Mouse (Mus musculus) urinary bladder, postnatal 4 days (tissue): Measurements from ENCODE around the gene Mlxipl.

Source experiments
- DNase-seq, 2 experiments: peaks; one replicate each; pipeline ENCODE4 v3.0.0; 2021 to 2022; ENCODE audit warnings: low spot score in 2 of 2

The Mlxipl gene

DNA sequence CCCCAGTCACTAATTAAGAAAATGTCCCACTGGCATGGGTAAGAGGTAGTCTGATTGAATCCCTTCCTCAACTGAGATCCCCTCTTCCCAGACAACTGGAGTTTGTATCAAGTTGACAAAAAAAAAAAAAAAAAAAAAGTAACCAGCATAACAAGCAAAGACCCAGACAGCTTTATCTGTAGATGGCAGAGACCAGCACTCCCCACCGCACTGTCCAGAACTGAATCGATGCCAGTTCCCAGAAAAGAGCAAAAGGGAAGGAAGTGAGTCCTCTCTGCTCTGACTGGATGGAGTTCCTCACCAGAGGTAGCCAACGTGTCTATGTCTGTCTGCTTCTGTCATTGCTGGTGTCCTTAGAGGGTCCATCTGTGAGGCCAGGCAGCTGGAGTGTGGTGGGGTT, 55.8 kb downstream of the Mlxipl start:
- DNase-seq: no peak

DNA sequence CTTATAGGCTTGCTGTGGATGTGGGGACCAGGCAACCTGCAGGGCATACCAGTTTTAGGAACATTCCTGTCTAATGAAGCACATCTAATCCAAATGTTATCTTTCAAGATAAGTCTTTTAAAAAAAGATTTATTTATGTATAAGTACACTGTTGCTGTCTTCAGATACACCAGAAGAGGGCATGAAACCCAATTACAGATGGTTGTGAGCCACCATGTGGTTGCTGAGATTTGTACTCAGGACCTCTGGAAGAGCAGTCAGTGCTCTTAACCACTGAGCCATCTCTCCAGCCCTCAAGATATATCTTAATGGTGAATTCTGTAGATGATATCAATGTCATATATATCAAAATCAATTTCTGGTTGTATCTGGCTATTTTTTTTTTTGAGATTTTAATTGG, 56.3 kb downstream of the Mlxipl start:
- no peak for DNase-seq

DNA sequence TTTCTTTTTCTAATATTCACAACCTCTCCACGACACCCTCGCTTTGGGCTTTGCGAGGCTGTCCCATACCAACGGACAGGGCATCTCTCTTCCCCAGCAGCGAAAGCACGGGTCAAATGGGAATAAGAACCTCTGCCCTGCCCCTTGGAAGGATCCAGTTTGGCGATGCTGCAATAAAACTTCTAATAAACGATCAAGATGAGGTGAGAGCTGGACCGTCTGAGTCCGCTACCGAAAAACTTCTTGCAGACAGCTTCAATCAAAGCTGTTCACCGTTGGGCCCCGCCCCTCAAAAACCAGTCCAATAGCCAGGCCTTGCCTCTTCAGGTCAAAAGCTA, 59.0 kb downstream of the Mlxipl start:
- DNase-seq: no peak

DNA sequence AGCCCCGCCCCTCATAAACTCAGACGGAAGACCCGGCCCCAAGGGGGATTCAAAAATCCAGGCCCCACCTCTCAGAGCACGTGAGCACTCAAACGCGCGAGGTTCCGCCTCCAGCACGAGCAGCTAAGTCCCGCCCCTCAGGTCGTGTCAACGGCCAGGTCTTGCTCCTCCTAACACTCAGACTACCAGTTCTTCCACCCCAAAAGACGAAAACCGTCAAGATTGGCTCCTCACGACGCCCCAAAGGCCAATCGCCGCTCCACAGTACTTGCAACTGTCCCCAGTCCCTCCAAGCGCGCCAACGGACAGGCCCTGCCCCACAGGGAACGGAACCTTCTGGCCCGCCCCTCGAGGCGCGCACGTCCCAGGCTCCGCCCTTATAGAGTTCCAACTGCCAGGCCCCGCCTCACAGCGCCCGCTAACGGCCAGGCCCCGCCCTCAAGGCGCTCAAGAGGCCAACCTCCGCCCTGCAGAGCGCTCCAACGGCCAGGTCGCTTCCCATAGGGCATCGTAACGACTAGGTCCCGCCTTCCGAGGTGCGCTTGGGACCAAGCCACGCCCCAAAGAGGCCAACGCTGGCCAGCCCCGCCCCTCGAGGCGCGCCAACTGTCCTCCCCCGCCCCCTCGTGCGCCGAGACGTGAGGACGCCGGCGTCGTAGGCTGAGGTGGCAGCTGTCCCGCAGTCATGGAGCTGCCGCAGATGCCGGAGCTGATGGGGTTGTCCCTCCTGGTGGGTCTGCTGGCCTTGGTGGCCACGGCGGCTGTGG, 59.5 kb downstream of the Mlxipl start, which contains the start of gene Tbl2:
TSS of gene Tbl2 (plus strand) at position 605 of the 767 bp plus-strand sequence.
- peak; percentile 99 for DNase-seq

DNA sequence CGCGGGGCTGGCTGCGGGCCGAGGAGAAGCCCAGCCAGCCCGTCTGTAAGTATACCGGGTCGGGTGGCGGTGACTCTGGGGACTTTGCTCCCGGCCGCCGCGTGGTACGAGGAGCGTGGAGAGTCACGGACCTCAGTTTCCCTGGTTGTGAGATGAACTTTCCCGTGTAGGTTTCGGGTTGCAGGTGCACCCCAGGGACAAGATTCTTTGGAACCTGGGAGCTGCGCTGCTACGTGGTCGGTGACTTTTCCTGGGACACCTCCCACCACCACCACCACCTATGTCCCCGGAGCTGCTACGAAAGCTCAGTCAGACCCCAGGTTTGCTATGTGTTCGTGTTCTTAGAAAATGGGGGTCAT, 60.1 kb downstream of the Mlxipl start:
- no peak for DNase-seq

DNA sequence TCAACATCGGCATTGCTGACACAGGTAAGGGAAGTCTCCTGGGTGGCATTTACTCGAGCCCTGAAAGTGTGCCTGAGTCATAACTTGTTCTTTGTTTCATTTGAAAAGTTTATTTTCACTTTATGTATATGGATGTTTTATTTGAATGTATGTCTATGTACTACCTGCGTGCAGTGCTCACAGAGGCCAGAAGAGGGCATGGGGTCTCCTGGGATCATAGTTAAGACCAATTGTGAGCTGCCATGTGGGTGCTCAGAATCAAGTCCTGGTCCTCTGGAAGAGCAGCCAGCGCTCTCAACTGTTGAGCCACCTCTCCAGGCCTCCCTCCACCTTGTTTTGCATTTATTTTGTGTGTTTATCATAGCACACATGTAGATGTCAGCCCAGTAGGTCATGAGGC, 66.8 kb downstream of the Mlxipl start:
- no peak for DNase-seq

DNA sequence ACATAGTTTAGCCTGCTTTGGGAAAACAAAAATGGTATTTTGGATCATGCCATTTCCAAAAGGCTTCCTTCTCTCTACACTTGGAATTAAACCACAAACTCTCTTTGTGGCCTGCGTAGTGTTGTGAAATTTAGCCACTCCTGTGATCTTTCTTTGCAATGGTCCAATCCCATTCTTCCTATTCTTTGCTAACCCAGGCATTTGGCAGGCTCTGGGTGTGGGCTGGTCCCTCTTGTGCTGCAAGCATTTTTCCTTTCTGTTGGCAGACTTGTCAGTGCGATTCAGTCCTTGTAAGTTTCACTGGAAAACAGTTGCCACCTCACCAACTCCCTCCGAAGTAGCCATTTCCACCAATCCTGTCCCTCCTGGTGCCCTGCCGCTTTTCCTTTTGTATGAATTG, 71.5 kb downstream of the Mlxipl start:
- DNase-seq: no peak

DNA sequence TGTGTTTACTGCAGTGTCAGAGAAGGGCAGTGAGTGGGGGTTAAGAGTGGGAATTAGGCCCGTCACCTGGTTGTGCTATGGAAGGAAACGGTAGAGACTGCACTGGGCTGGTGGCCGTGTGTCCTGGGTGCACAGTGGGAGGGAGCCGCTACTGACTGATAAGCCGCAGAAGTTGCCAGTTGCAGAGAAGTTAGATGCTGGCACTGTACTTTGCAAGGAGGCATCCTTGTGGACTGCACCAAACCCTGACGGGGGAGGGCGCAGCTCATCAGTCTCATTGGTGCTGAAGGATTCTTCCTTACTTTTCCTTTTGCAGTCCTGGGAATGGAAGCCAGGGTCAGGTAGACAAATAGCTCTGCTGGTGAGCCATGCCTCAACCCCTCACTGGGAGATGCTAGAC, 72.0 kb downstream of the Mlxipl start:
- no peak for DNase-seq

DNA sequence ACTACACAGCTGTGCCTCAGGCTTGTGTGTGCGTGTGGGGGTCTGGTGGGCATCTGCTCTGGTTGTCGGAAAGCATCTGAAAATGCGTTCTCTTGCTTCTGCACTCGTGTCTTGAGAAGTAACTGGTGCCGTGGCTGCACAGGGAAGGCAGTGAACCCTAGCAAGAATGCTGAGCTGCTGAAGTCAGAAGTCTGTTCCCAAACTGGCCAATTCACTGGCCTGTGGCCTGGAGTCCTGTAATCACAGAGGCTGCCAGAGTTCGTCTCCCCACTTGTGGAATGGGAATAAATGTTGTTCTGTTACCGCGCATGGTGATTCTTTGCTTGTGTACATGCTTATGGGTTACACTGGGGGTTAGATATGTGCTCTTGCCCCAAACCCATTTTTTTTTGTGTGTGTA, 72.7 kb downstream of the Mlxipl start:
- DNase-seq: no peak

DNA sequence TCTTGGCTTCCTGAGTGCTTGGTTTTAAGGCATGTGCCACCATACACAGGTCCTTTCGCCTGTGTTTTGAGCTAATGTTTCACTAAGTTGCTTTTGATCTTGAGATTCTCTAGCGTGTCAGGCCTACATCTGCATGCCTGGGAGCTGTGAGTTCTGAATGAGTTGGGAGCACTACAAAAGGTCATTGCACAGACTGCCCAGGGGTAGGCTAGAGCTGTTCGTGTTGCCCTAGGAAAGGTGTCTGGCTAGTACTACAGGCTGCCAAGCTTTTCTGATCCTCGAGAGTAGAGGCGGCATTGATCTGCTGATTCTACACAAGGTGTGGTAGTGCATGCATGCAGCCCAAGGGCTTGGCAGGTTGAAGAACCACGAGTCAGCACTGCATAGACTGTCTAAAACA, 73.1 kb downstream of the Mlxipl start:
- DNase-seq: no peak

DNA sequence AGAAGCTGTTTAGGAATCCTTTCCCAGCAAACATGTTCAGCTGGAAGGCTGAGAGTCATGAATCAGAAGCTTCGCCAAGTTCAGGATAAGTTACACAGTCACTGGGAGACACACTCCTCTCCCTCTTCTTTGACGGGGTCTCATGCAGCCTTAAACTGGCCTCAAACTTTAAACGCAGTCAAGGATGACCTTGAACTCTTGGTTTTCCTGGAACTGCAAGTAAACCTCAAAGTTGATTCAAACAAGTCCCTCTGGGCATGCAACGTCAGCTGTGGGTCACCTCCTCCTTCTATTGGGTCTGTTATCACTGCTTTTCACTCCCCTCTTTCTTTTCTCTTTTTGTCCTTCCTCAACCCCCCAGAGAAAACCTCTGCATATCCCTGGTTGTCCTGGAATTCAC, 77.2 kb downstream of the Mlxipl start:
- no peak for DNase-seq

DNA sequence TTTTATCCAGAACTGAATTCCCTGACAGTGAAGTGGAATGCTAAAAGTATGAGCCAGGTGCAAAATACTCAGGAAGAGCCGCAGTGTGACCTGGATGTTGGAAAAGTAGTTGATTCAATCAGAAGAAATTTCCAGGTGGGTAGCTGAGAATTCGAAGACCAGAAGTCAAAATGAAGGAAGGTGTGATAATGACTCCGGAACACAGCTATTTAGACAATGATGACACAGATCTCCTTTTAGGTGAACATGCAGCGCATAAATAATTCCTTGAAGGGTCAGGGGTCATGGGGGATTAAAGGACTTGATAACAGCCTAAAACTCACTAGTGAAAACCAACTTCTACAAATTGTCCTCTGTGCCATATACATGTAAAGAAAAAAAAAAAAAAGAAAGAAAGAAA, 77.8 kb downstream of the Mlxipl start:
- no peak for DNase-seq

DNA sequence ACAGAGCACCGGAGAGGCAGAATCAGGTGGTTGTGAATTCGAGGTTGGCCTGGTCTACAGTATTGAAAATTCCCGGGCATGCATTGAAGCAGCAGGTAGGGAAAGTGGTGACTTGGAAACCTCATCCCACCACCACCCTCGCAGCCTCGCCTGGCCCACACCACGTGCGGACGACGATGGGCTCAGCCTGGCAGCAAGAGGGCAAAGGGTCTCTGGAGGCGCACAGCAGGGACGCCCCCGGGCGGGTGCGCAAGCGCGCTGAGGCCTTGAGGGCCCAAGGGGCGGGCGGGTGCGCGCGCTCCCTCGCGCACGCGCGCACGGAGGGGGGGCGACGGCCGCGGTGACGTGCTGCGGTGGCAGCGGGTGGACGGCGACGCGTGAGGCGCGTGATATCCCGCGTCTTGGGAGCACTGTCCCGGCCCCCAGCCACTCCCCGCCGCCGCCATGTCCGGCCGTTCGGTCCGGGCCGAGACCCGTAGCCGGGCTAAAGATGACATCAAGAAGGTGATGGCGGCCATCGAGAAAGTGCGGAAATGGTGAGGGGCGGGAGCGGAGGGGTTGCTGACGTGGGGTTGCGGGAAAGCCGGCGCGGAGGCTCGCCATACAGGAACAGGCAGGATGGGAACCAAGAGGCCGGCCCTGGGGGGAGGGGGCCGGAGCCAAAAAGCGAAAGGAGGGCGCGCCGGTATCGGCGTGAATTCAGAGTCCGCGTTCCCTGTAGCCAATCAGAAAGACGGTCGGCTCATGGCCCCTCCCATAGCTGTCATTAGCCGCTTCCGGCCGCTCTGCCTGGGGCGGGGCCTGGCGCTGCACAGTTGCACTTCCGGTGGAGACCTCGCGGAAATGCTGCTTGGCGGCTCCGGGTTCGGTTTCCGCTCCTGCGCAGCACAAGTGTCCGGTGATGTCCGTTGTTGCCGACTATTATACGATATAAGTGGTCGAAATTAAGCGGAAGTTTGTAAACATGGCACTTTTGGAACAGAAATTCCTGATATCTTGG, 78.7 kb downstream of the Mlxipl start, which contains the start of gene Bcl7b:
TSS of gene Bcl7b (plus strand) at position 221 of the 1,000 bp plus-strand sequence.
- peak; percentile 95 to 97 for DNase-seq

DNA sequence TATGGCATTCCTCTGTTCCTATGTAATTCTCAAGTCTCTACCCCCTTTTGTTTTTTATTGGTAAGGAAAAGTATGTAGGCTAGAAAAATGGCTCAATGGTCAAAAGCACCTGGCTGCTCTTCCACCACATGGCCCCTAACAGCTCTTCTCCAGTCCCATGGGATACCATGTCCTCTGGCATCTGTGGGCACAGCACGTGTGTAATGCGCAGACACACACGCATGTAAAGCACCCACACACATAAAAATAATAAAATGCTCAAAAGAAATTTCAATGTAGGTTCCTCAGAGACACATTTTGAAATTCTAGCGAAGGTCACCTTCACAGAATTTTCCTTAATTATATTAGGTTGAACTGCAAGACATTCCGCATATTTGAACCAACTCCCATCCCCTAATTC, 79.8 kb downstream of the Mlxipl start:
- no peak for DNase-seq

DNA sequence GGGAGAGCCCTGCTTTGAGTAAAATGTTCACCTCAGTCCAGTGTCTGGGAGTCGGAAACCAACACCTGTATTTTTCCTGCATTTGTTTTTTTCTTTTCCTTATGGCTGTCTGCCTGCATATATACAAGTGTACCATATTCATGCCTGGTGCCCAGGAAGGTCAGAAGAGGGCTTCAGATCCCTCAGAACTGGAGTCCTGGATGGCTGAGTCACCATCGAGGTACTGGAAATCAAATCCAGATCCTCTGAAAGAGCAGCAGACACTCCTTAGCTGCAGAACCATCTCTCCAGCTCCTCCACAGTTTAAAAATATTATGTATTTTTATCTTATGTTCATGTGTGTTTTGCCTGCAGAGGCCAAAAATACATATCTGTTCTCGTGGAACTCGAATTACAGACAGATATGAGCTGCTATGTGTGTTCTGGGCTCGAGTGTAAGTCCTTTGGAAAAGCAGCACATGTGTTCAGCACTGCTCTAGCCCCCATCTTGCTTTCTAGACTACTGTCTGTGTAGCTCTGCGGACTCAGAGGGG, 82.1 kb downstream of the Mlxipl start:
- DNase-seq: no peak

DNA sequence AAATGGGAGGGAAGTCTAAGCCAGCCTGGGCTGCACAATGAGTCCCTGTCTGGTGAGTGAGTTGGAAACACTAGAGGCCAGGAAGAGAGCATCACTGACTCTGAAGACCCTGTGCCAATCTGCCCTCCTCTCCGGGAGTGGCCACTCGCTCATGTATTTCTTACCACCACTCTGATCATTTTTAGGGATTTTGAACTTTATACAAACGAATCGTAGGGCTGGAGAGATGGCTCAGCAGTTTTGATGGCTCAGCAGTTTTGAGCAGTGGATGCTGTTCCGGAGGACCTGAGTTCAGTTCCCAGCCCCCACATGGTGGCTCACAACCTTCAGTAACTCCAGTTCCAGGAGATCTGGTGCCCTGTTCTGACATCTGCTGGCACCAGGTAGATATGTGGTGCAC, 83.3 kb downstream of the Mlxipl start:
- DNase-seq: peak in 1 of 2 experiments; percentile 49

DNA sequence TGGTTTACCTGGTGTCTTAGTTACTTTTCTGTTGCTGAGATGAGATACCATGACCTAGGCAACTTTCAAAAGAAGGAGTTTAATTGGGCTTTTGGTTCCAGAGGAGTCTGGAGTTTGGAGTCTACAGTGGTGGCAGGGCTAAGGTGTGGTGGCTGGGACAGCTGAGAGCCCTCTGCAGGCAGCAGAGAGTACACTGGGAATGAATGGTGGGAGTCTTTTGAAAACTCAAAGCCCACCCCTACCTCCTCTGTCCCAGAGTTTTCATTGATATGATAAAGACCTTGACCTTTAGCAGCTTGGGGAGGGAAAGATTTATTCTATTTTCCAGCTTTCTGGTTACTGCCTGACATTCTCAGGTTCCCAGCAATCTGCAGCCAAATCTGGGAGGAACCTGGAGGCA, 85.4 kb downstream of the Mlxipl start:
- no peak for DNase-seq

DNA sequence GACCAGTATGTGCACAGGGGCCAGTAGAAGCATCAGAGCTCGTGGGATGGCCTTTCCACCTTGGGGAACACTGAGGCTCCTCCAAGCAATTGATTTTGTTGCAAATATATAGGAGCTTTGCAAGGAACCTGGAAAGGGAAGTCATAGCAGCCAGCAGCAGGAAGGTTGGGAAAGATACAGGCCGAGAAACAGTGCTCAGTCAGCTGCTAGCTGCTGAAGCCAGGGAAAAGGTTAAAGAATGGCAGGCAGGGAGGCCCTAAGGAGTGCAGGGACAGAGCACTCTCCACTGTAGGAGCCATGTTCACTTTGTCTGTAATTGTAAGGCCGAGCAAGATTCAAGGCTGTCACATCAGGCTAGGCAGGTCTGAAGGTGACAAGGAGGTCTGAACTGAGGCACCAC, 88.8 kb downstream of the Mlxipl start:
- DNase-seq: no peak

DNA sequence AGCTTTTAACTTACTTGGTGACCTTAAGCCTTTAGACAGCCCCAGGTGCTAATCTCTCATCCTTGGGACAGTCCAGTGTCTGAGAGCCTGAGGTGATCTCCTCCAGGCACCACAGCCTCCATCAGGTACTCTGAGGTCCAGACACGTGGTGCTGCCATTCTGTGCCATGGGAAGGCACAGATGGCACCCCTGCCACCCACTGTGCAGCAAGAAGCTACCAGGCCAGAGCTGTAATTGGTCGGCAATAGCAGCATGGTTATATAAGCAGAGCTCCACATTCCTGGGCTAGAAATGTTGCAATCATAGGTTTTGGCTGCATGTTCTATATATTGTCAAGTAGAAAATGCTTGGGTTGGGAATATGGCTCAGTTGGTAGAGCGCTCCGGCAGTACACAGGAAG, 89.3 kb downstream of the Mlxipl start:
- DNase-seq: no peak

DNA sequence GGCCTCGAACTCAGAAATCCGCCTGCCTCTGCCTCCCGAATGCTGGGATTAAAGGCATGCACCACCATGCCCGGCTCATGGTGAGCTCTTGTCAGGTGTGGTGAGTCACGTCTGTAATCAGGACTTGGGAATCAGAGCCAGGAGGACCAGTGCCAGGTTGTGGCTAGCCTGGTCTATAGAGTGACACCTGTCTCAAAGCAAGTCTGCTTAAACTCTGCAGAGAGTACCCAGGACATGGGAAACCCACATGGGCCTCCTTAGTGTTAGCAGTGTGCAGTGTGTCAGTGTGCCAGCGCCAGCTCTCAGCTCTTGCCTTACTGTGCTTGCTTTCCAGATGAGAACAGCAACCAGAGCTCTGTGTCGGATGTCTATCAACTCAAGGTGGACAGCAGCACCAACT, 89.9 kb downstream of the Mlxipl start:
- no peak for DNase-seq

DNA sequence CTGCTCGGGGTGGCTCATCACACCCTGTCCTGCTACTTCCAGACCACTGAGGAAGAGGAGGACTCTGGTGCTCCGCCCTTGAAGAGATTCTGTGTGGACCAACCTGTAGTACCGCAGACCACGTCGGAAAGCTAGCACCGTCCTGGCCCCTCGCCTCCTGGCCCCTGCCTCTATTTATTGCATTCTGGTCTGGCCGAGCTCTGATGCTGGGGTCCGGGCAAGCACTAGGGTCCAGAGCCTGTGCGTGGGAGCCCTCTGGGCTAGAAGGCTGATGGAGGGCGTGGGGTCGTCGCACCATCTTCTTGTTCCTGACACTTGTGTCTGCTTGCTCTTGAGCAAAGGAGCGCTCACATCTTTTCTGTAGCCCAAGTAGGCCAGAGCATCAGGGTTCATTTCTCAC, 91.1 kb downstream of the Mlxipl start:
- no peak for DNase-seq

DNA sequence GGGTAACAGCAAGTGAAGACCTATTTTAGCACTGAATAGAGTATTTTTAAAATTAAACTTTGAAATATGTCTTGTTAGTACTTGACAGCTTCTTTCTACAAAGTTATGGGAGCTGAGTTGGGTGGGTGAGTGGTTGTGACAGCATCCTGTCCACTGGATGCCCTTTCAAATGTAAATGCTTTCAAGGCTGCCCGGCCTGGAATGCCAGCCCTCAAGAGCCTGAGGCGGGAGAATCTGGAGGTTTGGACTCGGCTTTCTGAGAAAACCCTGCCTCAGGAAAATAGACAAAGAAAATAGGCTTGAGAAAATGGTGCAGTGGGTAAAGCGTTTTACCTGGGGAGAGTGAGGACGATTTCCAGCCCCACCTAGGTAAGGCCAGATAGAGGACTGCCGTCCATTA, 92.1 kb downstream of the Mlxipl start:
- DNase-seq: no peak
